Mouse (Mus musculus): ENCODE results near the gene Vapb. TPM values are rescaled to one million over a fixed set of nuclear protein-coding genes. Genes with fewer than 3 reads are reported as not detected.

Vapb gene
- total RNA-seq, 2 experiments from 2014 or later = 114 to 126 TPM

- no peak for DNase-seq
Observed at GRCm38 (mm10) chr2:173794018-173794417, 56.7 kb downstream of the Vapb start.

GRCm38 (mm10) chr2:173794531-173795510 lies 57.5 kb downstream of the Vapb start:
- no peak for DNase-seq

DNA sequence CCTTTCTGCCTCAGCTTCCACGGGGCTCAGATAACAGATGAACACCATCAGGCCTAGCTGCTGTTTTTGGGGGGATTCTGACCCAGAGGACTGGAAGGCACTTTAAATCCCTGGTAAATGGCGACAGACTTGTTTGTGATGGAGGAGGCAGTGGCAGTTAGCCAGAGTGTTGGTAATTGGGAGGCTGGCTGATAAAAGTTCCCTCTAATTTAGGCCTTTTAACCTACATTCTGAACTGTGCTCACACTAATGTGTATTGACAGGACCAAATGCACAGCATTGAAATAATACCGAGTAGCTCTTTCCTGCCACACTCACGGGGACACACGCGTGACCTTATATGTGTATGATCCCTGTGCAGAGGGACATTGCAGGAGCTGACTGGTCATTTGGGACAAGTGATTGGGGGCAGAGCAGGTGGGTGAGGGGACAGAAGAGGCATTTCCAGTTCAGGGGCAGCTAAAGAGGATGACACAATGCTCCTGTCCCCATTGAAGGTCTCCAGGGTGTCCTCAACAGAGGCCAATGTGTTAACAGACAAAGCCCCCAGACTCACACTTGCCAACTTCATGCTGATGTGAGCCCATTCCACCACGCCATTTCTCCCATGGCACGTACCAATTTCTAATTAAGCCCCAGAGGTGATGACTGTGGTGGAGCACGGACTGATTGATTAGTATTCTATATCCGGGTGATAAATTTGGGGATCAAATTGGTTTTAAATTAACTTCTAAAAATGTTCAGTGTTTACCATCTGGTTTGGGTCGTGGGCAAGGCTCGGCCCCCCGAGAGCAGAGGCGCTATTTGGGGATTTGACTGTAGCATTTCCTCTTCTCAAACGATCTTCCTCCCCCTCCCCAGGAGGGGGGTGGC lies 58.7 kb downstream of the Vapb start:
- DNase-seq = no peak

DNA sequence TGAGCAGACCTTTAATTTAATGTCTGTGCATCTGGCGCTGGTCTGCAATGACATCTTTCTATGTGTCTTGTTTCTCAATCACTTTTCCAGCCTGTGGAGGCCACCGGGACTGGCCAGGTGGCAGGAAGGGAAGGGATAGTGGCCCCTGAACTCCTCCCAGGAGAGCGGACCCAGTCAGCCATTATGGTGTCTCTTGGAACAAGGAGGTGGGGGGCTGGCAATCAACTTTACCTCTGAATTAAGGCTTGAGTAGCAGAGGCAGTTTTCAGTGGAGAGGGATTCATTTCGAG lies 59.3 kb downstream of the Vapb start:
- DNase-seq = no peak

GRCm38 (mm10) chr2:173799513-173799912 lies 62.2 kb downstream of the Vapb start:
- DNase-seq = no peak

DNA sequence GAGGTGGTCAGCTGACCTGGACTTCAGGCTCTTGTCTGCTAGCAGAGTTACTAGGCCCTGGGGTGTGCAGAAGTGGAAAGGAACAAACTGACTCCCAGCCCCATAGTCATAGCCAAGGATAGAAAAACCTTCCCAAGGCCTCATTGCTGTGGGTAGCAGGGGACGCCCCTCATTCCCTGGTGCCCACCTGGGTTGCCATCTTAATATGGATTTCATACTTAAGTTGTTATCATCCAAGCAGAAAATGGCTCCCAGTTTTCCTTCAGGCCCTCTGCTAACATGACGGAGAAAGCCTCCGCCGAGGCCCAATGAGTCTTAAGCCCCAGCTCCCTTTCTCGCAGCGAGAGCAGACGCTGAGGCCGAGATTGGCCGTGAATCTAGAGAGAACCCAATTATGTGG lies 63.3 kb downstream of the Vapb start:
- DNase-seq = no peak

DNA sequence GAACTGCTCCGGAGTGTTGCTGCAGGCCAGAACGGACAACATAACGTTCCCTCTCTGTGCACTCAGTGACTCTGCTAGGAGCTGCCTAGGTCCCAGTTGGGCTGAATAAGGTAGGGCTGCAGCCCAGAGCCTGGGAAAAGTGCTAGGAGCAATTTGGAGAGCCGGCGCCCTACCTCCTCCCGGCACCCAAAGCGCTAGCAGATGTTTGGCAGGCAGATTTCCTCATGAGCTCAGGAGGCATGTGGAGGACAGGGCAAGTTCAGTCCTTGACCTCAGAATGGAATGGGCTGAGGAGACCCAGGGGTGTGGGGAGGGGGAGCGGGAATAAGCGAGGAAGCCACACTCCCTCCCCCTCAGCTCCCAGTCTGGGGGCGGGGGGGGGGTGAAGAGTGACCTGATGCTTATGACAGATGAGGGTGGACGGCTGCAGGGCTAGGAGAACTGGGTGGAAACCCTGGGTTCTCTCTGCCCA lies 64.1 kb downstream of the Vapb start:
- DNase-seq = no peak

DNA sequence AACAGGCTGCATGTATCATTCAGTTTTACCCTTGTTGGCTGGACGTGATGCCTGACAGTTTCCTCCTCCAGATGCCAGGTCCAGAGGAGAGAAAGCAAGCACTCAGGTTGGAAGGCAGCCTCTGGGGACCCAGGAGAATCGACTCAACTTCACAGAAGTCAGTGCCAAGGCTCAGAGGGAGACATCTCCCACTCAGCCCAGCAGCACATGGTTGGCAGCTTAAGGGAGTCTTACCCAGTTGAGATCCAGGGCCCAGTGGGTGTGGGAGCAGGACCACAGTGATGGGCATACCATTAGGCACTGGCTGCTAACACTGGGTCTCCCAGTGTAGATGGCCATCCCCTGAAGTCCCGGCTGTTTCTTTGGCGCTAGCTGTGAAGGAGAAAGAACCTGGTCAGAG lies 64.9 kb downstream of the Vapb start:
- no peak for DNase-seq

- DNase-seq = no peak
Observed at GRCm38 (mm10) chr2:173802956-173803355, 65.6 kb downstream of the Vapb start.

GRCm38 (mm10) chr2:173803827-173804226 lies 66.5 kb downstream of the Vapb start:
- DNase-seq = no peak

DNA sequence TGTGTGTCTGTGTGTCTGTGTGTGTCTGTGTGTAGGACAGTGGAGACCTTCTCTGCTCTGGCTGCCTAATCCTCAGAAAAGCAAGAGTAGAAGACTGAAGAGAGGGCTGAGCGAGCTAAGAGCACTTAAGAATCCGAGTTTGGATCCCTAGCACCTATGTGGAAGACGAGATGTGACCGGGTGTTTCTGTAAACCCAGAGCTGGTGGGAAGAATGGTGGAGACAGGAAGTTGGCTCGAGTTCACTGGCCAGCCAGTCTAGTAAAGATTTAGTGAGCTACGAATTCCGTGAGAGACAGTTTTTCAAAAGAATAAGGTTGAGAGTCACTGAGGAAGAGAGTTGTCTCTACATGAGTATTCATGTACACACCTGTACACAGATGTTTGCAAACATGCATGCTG lies 69.3 kb downstream of the Vapb start:
- DNase-seq = no peak

- no peak for DNase-seq
Observed at GRCm38 (mm10) chr2:173808942-173809341, 71.6 kb downstream of the Vapb start.

DNA sequence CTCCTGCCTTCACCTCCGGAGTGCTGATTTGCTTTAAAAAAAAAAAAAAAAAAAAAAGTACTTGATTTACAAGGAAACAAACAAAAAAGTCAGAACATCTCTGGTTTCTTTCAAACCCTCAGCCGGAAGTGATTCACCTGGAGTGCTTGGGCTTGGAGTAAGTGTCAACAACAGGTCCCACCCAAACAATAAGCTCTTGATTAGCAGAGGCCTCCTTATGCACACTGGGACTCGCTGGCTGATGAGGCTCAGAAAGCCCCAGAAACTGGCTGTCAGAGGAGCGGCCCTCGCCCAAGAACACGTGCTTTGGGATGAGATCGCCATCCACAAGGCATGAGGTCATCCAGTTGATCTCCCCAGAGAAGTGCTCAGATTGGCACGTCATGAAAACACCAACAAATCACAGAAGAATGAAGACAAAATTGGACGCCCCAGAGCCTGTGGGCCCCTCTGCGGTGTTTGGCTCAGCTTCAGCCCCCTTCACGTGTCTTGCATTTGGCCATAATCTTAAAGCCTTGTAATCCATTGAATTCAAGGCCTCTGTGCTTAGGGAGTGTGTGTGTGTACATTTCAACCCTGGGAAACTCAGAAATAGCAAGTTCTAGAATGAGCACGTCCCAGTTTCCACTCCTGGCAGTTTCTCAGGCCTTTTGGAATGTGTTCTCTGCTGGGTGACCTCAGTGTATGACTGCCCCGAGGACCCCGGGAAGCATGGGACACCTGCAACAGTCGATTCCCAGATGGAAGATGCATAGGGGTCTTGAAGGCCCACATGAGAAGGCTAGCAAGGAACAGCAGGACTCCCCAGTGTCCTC lies 72.9 kb downstream of the Vapb start:
- DNase-seq = no peak

DNA sequence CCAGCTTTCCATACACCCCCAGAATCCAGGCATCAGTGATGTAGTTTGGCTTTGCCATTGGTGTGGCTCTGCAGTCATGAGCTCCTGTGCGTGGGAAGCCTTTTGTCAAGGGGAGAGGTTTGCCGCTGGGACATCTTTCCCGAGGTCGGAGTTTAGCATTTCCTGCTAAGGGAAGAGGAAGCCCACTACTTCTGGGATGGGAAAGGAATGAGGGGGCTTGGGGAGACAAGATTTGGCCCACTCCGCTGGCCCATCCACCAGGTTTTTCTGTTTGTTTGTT lies 73.5 kb downstream of the Vapb start:
- DNase-seq = no peak

DNA sequence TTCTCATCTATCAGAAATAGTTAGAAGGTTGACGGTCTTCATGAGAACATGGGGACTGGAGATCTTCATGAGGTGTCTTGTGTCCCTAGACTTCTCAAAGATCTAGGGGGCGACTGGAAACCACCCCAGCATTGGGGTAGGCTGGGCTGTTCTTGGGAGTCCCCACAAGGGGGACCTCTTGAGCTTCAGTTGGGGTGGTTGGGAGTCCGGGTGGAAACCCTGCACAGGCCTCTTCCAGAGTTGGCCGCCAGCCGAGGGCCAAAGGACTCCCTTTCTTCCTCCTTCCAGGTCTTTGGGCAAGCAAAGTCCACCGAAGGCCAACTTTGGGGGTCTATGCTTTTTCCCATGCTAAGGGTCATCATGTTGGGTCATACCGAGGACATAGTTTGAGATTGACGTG lies 74.5 kb downstream of the Vapb start:
- no peak for DNase-seq

DNA sequence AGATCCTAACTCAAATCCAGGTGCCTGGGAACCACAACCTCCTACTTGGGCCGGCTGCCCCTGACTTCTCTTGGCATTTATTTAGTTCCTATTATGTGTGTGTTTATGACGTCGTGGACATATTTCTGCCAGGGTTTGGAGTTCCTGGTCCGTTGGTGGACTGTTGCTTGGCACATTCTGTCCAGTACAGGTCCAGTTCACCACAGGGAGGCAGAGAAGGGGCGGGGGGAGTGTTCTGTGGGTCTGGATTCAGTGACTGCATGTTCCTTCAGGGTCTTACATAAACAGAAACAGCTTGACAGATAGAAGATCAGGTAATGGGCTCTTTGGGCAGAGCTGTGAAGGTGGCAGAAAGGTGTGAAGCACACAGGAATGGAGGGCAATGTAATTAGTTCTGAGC lies 75.8 kb downstream of the Vapb start:
- no peak for DNase-seq

GRCm38 (mm10) chr2:173826287-173826686 lies 89.0 kb downstream of the Vapb start:
- DNase-seq = no peak

DNA sequence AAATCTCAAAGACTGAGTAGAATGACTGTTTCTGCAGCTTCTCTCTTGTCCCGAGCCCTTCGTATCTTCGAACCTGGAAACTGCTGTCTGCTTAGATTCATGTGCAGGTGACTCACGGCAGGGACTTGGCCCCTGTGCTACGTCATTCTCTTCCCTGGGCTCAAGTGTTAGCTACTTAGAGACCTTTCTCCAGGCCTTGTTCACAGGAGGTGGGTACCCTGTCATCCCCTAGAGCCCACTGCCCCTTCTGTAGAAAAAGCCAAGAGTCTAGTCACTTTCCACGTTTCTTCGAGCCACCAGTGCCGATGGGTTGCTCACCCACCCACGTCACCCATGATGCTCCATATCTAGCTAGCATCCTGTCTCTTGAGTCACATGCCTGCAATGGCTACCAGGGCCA lies 89.9 kb downstream of the Vapb start:
- DNase-seq = no peak

- DNase-seq = no peak
Observed at GRCm38 (mm10) chr2:173828134-173828533, 90.8 kb downstream of the Vapb start.

DNA sequence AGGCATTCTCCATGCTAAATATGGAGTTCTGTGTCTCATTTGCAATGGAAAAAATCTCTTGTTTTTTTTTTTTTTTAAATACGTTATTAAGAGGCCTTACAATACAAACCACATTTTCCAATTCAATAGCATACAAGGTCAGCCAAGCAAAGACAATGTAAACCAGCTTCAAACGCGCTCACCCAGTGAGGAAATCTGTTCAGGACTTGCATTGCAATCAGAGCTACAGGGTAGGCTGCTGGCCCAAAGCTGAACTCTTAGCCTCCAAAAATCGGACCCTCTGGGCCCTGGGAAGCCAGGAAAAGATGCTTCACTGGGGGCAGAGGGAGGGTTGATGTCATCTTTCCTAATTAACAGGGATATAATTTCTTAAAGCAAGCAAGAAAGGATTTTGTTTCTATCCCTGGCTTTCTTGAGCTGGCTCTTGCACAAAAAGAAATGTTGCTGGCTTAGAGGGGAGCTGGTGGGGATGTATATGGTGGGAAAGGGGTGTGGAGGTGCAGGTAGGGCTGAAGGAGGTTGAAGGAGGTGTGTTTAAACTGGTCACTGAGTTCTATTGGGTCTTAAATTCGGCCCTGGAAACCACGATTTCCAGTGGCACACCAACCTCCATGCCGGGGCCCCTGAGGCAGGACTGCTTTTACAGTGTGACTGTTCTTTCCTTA lies 95.6 kb downstream of the Vapb start:
- no peak for DNase-seq
